Mouse (Mus musculus) adrenal gland, adult 2 months (tissue): ENCODE results near the gene Gpr35. TPM values are rescaled to one million over a fixed set of nuclear protein-coding genes. Genes with fewer than 3 reads are reported as not detected.
A peak's percentile ranks its signal among the peaks of the same experiment; 100 is the strongest.

Experiments used
- DNase-seq: peaks from one replicate; pipeline ENCODE4 v3.0.0; 2021
- long read RNA-seq: library from polyadenylated mRNA; stranded (forward); transcript quantifications from one replicate; pipeline ENCODE4 v2.0.0, GENCODE M21; 2021
- polyA plus RNA-seq: library from polyadenylated mRNA; depleted of rRNA; stranded (reverse); fragments of >200 nt; gene quantifications from 2 replicates; pipeline ENCODE4 v1.2.3, GENCODE M21; 2012; rRNA removed
- total RNA-seq, 2 experiments: library from RNA; stranded (reverse); gene quantifications; 2 replicates each; pipeline ENCODE4 v1.2.3; 2021

Gpr35 gene
- total RNA-seq (1 to 10 TPM in 1 of 2 experiments, under 1 TPM in 1; 0.76 to 2.2 TPM), polyA plus RNA-seq (1.2 and 2.1 TPM in 2 replicates)
- long read RNA-seq, result 0 reads

- no peak for DNase-seq
These were observed at the start of gene Gpr35 for GRCm38 (mm10) chr1:92950607-92951006. Gene Gpr35, plus strand, starts transcription at chr1:92950865.

GRCm38 (mm10) chr1:92902786-92903185, 47.9 kb upstream of the Gpr35 start, which contains the start of gene Ankmy1:
Gene Ankmy1, minus strand, starts transcription at chr1:92902906.
- DNase-seq, result peak; percentile 81

- DNase-seq, result peak; percentile 63
These were observed 47.0 kb upstream of the Gpr35 start for GRCm38 (mm10) chr1:92903627-92904026.

GRCm38 (mm10) chr1:92905703-92906310, 44.9 kb upstream of the Gpr35 start:
- DNase-seq, result no peak

GRCm38 (mm10) chr1:92906779-92907631, 43.7 kb upstream of the Gpr35 start, which contains the start of gene Dusp28:
Gene Dusp28, plus strand, starts transcription at chr1:92906981.
- peak; percentile 96 for DNase-seq

GRCm38 (mm10) chr1:92907632-92908360, 42.9 kb upstream of the Gpr35 start:
- DNase-seq, result no peak

GRCm38 (mm10) chr1:92908664-92909063, 42.0 kb upstream of the Gpr35 start:
- no peak for DNase-seq

- peak; percentile 21 for DNase-seq
These were observed 41.6 kb upstream of the Gpr35 start for GRCm38 (mm10) chr1:92909068-92909467.

- DNase-seq, result peak; percentile 90
These were observed 40.3 kb upstream of the Gpr35 start, which contains the start of gene Rnpepl1 for GRCm38 (mm10) chr1:92910239-92910885. Gene Rnpepl1, plus strand, starts transcription at chr1:92910783.

- peak; percentile 80 for DNase-seq
These were observed 39.5 kb upstream of the Gpr35 start for GRCm38 (mm10) chr1:92910925-92911720.

GRCm38 (mm10) chr1:92911721-92912138, 38.9 kb upstream of the Gpr35 start:
- DNase-seq, result no peak

- no peak for DNase-seq
These were observed 38.4 kb upstream of the Gpr35 start for GRCm38 (mm10) chr1:92912286-92912685.

- DNase-seq, result peak; percentile 44
These were observed 36.4 kb upstream of the Gpr35 start for GRCm38 (mm10) chr1:92914239-92914638.

GRCm38 (mm10) chr1:92914993-92915392, 35.7 kb upstream of the Gpr35 start:
- DNase-seq, result peak; percentile 16

GRCm38 (mm10) chr1:92916725-92917124, 33.9 kb upstream of the Gpr35 start:
- no peak for DNase-seq

GRCm38 (mm10) chr1:92919151-92919550, 31.5 kb upstream of the Gpr35 start:
- no peak for DNase-seq

GRCm38 (mm10) chr1:92919775-92920174, 30.9 kb upstream of the Gpr35 start:
- DNase-seq, result no peak

GRCm38 (mm10) chr1:92920474-92921200, 30.0 kb upstream of the Gpr35 start:
- no peak for DNase-seq

- DNase-seq, result no peak
These were observed 29.2 kb upstream of the Gpr35 start for GRCm38 (mm10) chr1:92921496-92921895.

GRCm38 (mm10) chr1:92930171-92930706, 20.4 kb upstream of the Gpr35 start:
- DNase-seq, result no peak
